ENCODE assay signal across 11 mouse cellular contexts in the genomic region with DNA sequence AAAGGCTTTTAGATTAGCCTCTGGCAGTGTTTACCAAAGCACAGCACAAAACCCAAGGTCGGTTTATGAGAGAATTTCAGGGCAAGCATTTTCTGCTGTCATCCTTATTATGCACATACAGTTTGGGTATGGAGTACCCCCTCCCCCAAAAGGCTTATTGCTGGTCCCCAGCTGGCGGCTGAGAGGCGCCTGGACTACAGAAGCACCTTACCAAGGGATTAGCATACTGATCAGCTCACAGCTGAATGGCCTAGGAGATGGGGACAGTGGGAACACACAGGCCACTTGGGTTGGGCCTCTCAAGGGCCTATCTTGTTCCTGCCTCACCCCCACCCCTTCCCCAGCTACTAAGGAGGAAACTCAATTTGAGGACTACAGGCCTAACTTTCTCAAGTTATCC. TPM values are rescaled to one million over a fixed set of nuclear protein-coding genes. Genes with fewer than 3 reads are reported as not detected.
A peak's percentile ranks its signal among the peaks of the same experiment; 100 is the strongest.
DNase-seq lines count a peak whose midpoint lies in the region; ATAC-seq lines count a peak whose summit lies in the region.
"Had no signal": no experiment of that assay in that cellular context is flagged by ENCODE, and none has a peak within 500 bp of the region (broad histone marks: within the 10 kb centered on the region; RNA-seq: fewer than 3 reads in every experiment).

No protein-coding gene starts in this region.

- no peaks in the 10 kb centered on the region for H3K9me3 ChIP-seq in liver, embryonic 11.5 days (ENCODE audit: control insufficient read depth, low read length)
- H3K9me3 ChIP-seq in forebrain, embryonic 11.5 days (ENCODE audit: control insufficient read depth, low read length): no peaks in the 10 kb centered on the region
- no peaks in the 10 kb centered on the region for H3K9me3 ChIP-seq in limb, embryonic 12.5 days
- H3K9me3 ChIP-seq in neural tube, embryonic 14.5 days (ENCODE audit: control insufficient read depth, low read length): no peaks in the 10 kb centered on the region

- no peak for ATAC-seq in liver, embryonic 11.5 days (replicated peaks; ENCODE audit: low FRiP score)
- peak; percentile 55 for ATAC-seq in forebrain, embryonic 11.5 days (replicated peaks; ENCODE audit: low FRiP score)
- no peak for ATAC-seq in limb, embryonic 12.5 days (ENCODE audit: insufficient number of reproducible peaks, insufficient read depth, low FRiP score, low TSS enrichment, low read depth)
- no peak for ATAC-seq in neural tube, embryonic 14.5 days (ENCODE audit: low read depth)
- ATAC-seq in megakaryocyte-erythroid progenitor cell, adult 5-6 weeks (replicated peaks; ENCODE audit: low FRiP score, low TSS enrichment, poor library complexity, severe bottlenecking): no peak

- peaks cover 32% of the 10 kb centered on the region for H3K36me3 ChIP-seq in liver, embryonic 11.5 days (ENCODE audit: control insufficient read depth, insufficient read depth, low read length)
- peaks cover 8% of the 10 kb centered on the region for H3K36me3 ChIP-seq in forebrain, embryonic 11.5 days (ENCODE audit: control insufficient read depth, insufficient read depth, low read length)
- peaks cover 47% of the 10 kb centered on the region for H3K36me3 ChIP-seq in limb, embryonic 12.5 days
- H3K36me3 ChIP-seq in neural tube, embryonic 14.5 days (ENCODE audit: control insufficient read depth, insufficient read depth, low read length): peaks cover 29% of the 10 kb centered on the region

- no peak overlapping the region; the same call in 1 of the 2 replicates for H3K9ac ChIP-seq in liver, embryonic 11.5 days (ENCODE audit: low read depth, low read length)
- H3K9ac ChIP-seq in forebrain, embryonic 11.5 days (ENCODE audit: low read length): peak overlapping the region; percentile 41; the same call in 1 of the 2 replicates
- no peak overlapping the region for H3K9ac ChIP-seq in limb, embryonic 12.5 days (replicated peaks)
- no peak overlapping the region for H3K9ac ChIP-seq in neural tube, embryonic 14.5 days (replicated peaks; ENCODE audit: low read depth, low read length)

- H3K4me1 ChIP-seq in liver, embryonic 11.5 days (replicated peaks; ENCODE audit: control insufficient read depth, insufficient read depth, low read length): peaks cover 12% of the 10 kb centered on the region
- H3K4me1 ChIP-seq in forebrain, embryonic 11.5 days (replicated peaks; ENCODE audit: control insufficient read depth, insufficient read depth, low read length): peaks cover 4% of the 10 kb centered on the region; the same call in 1 of the 2 replicates
- H3K4me1 ChIP-seq in limb, embryonic 12.5 days (replicated peaks): peaks cover 15% of the 10 kb centered on the region
- peaks cover 15% of the 10 kb centered on the region for H3K4me1 ChIP-seq in neural tube, embryonic 14.5 days (ENCODE audit: control insufficient read depth, insufficient read depth, low read length)

- no peak overlapping the region for H3K27ac ChIP-seq in liver, embryonic 11.5 days (ENCODE audit: low read depth, low read length)
- H3K27ac ChIP-seq in forebrain, embryonic 11.5 days (ENCODE audit: low read depth, low read length): peak overlapping the region; percentile 66
- H3K27ac ChIP-seq in limb, embryonic 12.5 days: no peak overlapping the region
- no peak overlapping the region for H3K27ac ChIP-seq in neural tube, embryonic 14.5 days (ENCODE audit: low read depth, low read length)

- 86% methylated on average over 3 of the region's 3 CpGs for WGBS in liver, embryonic 11.5 days
- 13% methylated on average over 3 of the region's 3 CpGs for WGBS in forebrain, embryonic 11.5 days
- WGBS in limb, embryonic 12.5 days: 63% methylated on average over 3 of the region's 3 CpGs
- 71% methylated on average over 3 of the region's 3 CpGs for WGBS in neural tube, embryonic 14.5 days

- no peak overlapping the region for H3K4me3 ChIP-seq in liver, embryonic 11.5 days (ENCODE audit: low read depth, low read length)
- H3K4me3 ChIP-seq in forebrain, embryonic 11.5 days (ENCODE audit: low read depth, low read length): peak overlapping the region; percentile 80
- no peak overlapping the region for H3K4me3 ChIP-seq in limb, embryonic 12.5 days (replicated peaks)
- H3K4me3 ChIP-seq in neural tube, embryonic 14.5 days (ENCODE audit: low read depth, low read length): no peak overlapping the region

- H3K4me2 ChIP-seq in liver, embryonic 11.5 days: peak overlapping the region; percentile 74
- peak overlapping the region; percentile 62 for H3K4me2 ChIP-seq in forebrain, embryonic 11.5 days (ENCODE audit: low read depth, low read length, severe bottlenecking)
- H3K4me2 ChIP-seq in limb, embryonic 12.5 days: peak overlapping the region; percentile 88
- peak overlapping the region; percentile 6; the same call in 1 of the 2 replicates for H3K4me2 ChIP-seq in neural tube, embryonic 14.5 days (ENCODE audit: low read depth, low read length)

- DNase-seq in liver, embryonic 11.5 days (ENCODE audit: low spot score): no peak
- no peak for DNase-seq in liver
- no peak for DNase-seq in forebrain, embryonic 11.5 days (ENCODE audit: low spot score)
- DNase-seq in urinary bladder, postnatal 36 days (ENCODE audit: low spot score in 2 of 2): no peak
- DNase-seq in right cerebral cortex, postnatal 10 days (ENCODE audit: low spot score in 2 of 2): no peak
- DNase-seq: kidney, postnatal 36 days; lung, postnatal 36 days had no signal

- H3K27me3 ChIP-seq in liver, embryonic 11.5 days (replicated peaks; ENCODE audit: control insufficient read depth, insufficient read depth, low read length): no peaks in the 10 kb centered on the region
- H3K27me3 ChIP-seq in forebrain, embryonic 11.5 days (ENCODE audit: control insufficient read depth, insufficient read depth, low read length): no peaks in the 10 kb centered on the region
- no peaks in the 10 kb centered on the region for H3K27me3 ChIP-seq in limb, embryonic 12.5 days
- H3K27me3 ChIP-seq in neural tube, embryonic 14.5 days (ENCODE audit: control insufficient read depth, insufficient read depth, low read length): no peaks in the 10 kb centered on the region

RNA-seq across cellular contexts. Expression of gene Yeats4, which starts 1.5 kb away (rescaled TPM):
- 83.2 and 85.4 TPM in 2 replicates for polyA plus RNA-seq in liver, embryonic 11.5 days (2014; fragmentation: Nextera tagmentation; extraction: Ambion mirVana)
- polyA plus RNA-seq in forebrain, embryonic 11.5 days (2014; fragmentation: Nextera tagmentation; extraction: Ambion mirVana): 153 and 165 TPM in 2 replicates
- polyA plus RNA-seq in limb, embryonic 12.5 days (2016; fragmentation: Nextera tagmentation; extraction: Ambion mirVana): 112 and 114 TPM in 2 replicates
- polyA plus RNA-seq in neural tube, embryonic 14.5 days (2014; fragmentation: Nextera tagmentation; extraction: Ambion mirVana): 118 and 126 TPM in 2 replicates
- total RNA-seq in megakaryocyte-erythroid progenitor cell, adult 5-6 weeks (2014; fragmentation: Nextera tagmentation): 65.0 and 70.8 TPM in 2 replicates
- total RNA-seq in megakaryocyte-erythroid progenitor cell, adult 5-6 weeks (2017): 113 and 125 TPM in 2 replicates

RNA-seq across cellular contexts. Expression of gene 9530003J23Rik, which starts 15.7 kb away (rescaled TPM):
- 0.21 TPM in 1 of 2 replicates, not detected in the other for polyA plus RNA-seq in liver, embryonic 11.5 days (2014; fragmentation: Nextera tagmentation; extraction: Ambion mirVana)
- polyA plus RNA-seq in forebrain, embryonic 11.5 days (2014; fragmentation: Nextera tagmentation; extraction: Ambion mirVana): not detected in 2 replicates
- not detected in 2 replicates for polyA plus RNA-seq in limb, embryonic 12.5 days (2016; fragmentation: Nextera tagmentation; extraction: Ambion mirVana)
- polyA plus RNA-seq in neural tube, embryonic 14.5 days (2014; fragmentation: Nextera tagmentation; extraction: Ambion mirVana): not detected in 2 replicates
- not detected in 2 replicates for total RNA-seq in megakaryocyte-erythroid progenitor cell, adult 5-6 weeks (2014; fragmentation: Nextera tagmentation)
- not detected in 2 replicates for total RNA-seq in megakaryocyte-erythroid progenitor cell, adult 5-6 weeks (2017)
- polyA plus RNA-seq: spleen, adult 2 months had no signal

RNA-seq across cellular contexts. Expression of gene Lyz2, which starts 59.3 kb away (rescaled TPM):
- polyA plus RNA-seq in liver, embryonic 11.5 days (2014; fragmentation: Nextera tagmentation; extraction: Ambion mirVana): 86.2 and 92.6 TPM in 2 replicates
- 10.8 and 11.1 TPM in 2 replicates for polyA plus RNA-seq in forebrain, embryonic 11.5 days (2014; fragmentation: Nextera tagmentation; extraction: Ambion mirVana)
- polyA plus RNA-seq in limb, embryonic 12.5 days (2016; fragmentation: Nextera tagmentation; extraction: Ambion mirVana): 10.6 TPM in 2 replicates
- 10.3 and 29.8 TPM in 2 replicates for polyA plus RNA-seq in neural tube, embryonic 14.5 days (2014; fragmentation: Nextera tagmentation; extraction: Ambion mirVana)
- 0.92 and 84.9 TPM in 2 replicates for total RNA-seq in megakaryocyte-erythroid progenitor cell, adult 5-6 weeks (2014; fragmentation: Nextera tagmentation)
- 45.1 and 63.4 TPM in 2 replicates for total RNA-seq in megakaryocyte-erythroid progenitor cell, adult 5-6 weeks (2017)

Comparison
In these comparisons a context has a peak if more than half of its experiments do, and no peak if none do; other contexts are left out.
1. H3K4me2 ChIP-seq: peak in every context shown above with its lines; median percentile 88 in limb, embryonic 12.5 days; 74 in liver, embryonic 11.5 days; 62 in forebrain, embryonic 11.5 days; 6 in neural tube, embryonic 14.5 days.